Mouse (Mus musculus) lung, postnatal 0 days (tissue): ENCODE data around the gene Hoxa7.

Source experiments
- CTCF ChIP-seq: IDR thresholded peaks from 2 replicates; pipeline ENCODE4 v1.5.1; 2016; ENCODE audit warnings: antibody characterized with exemption, mild to moderate bottlenecking
- EP300 ChIP-seq: IDR thresholded peaks from 2 replicates; pipeline ENCODE4 v1.6.1; 2016; ENCODE audit warnings: antibody characterized with exemption, mild to moderate bottlenecking, control low read depth

GRCm38 (mm10) chr6:52194690-52195089 is 27.0 kb downstream of the Hoxa7 start:
- TF ChIP-seq CTCF (no peak), EP300 (no peak)
